Mouse (Mus musculus) left cerebral cortex, postnatal 25 days (tissue): ENCODE measurements around the gene Ptgfrn. TPM values are rescaled to one million over a fixed set of nuclear protein-coding genes. Genes with fewer than 3 reads are reported as not detected.

Experiments used
- total RNA-seq, 2 experiments: library from RNA; stranded (reverse); gene quantifications; 2 replicates each; pipeline ENCODE4 v1.2.3; 2021

Ptgfrn gene
- total RNA-seq, 2 experiments from 2014 or later: 39.0 to 42.1 TPM

Other genes starting within 250 kb of the Ptgfrn start
- 1 to 10 TPM; 9.1 to 9.2 TPM for gene Trim45, start 188.1 kb downstream of the Ptgfrn start, total RNA-seq
- gene Ttf2, start 140.6 kb downstream of the Ptgfrn start, total RNA-seq: 1 to 10 TPM in 1 of 2 experiments, under 1 TPM in 1; 0.96 to 1.5 TPM
- gene Cd101, start 80.7 kb downstream of the Ptgfrn start, total RNA-seq: under 1 TPM; 0.25 to 0.41 TPM
- not detected for gene Cd2, start 177.7 kb upstream of the Ptgfrn start, total RNA-seq